Mouse (Mus musculus) spleen, adult 2 months (tissue): ENCODE data around the gene Mctp1.

ENCODE experiments used
- CTCF ChIP-seq: fragments of 200-500 bp; IDR thresholded peaks from 2 replicates; pipeline ENCODE4 v1.5.1; 2011; ENCODE audit warnings: mild to moderate bottlenecking, inconsistent platforms; ENCODE audit not compliant: insufficient read depth, insufficient read length, insufficient replicate concordance; ENCODE audit errors: extremely low read depth
- POLR2A ChIP-seq: fragments of 200-500 bp; IDR thresholded peaks from 2 replicates; pipeline ENCODE4 v1.6.1; 2011; ENCODE audit warnings: low read depth, low read length, inconsistent platforms

DNA sequence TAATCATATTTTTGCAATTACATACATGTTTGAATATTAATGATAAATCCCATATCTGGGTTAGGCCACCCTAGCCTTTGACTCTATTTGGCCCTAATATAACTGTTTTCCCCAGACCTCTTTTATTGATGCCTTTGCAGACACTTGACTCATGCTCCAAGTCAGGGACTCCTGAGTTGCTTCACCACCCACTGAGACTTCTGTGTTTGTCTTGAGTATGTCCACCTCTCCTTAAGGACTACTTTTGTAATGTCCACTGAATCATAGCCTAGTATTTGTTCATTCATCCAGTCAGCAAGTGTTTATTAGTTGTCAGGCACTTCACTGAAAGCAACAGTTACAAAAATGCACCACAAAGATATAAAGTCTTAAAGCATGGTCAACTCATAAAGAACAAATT, 235.8 kb downstream of the Mctp1 start:
- no peak for TF ChIP-seq CTCF
- no peak for TF ChIP-seq POLR2A
